Comparison of ENCODE assay signal across 24 mouse cellular contexts in the genomic region with DNA sequence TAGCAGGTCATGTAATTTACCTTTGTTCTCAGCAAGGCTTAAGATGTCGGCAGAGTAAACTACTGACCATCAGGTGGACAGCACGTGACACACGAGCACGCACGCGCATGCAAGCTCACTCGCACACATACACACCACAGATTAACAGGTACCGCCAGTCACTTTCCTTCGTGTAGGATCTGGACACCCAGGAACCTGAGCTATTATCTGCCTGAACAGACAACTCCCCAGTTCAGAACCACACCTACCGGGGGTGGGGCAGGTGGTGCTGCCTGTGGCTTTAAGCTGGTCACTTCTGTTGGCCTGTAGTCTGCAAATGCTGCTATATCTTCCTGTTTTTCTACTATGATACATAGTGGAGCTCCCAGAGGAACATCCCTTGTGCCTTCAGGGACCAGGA. TPM values are rescaled to one million over a fixed set of nuclear protein-coding genes. Genes with fewer than 3 reads are reported as not detected.
DNase-seq lines count a peak whose midpoint lies in the region; ATAC-seq and TF ChIP-seq lines count a peak whose summit lies in the region.
"Had no signal": no experiment of that assay in that cellular context is flagged by ENCODE, and none has a peak within 500 bp of the region (broad histone marks: within the 10 kb centered on the region; RNA-seq: fewer than 3 reads in every experiment).

No protein-coding gene starts in this region.

- peaks cover 47% of the 10 kb centered on the region for H3K36me3 ChIP-seq in heart, embryonic 11.5 days (ENCODE audit: control insufficient read depth, insufficient read depth, low read length)
- H3K36me3 ChIP-seq in liver, embryonic 11.5 days (ENCODE audit: control insufficient read depth, insufficient read depth, low read length) = peaks cover 44% of the 10 kb centered on the region
- peaks cover 51% of the 10 kb centered on the region for H3K36me3 ChIP-seq in liver, postnatal 0 days (replicated peaks; ENCODE audit: insufficient read depth, low read length)
- H3K36me3 ChIP-seq in kidney, embryonic 14.5 days (ENCODE audit: control insufficient read depth, insufficient read depth, low read length) = peaks cover 79% of the 10 kb centered on the region

- ATAC-seq in heart, embryonic 11.5 days (replicated peaks; ENCODE audit: insufficient number of reproducible peaks, low FRiP score, low TSS enrichment) = peak; percentile 83
- peak; percentile 90 for ATAC-seq in liver, embryonic 11.5 days (replicated peaks; ENCODE audit: low FRiP score)
- ATAC-seq in liver, postnatal 0 days = peak; percentile 49
- no peak for ATAC-seq in kidney, embryonic 14.5 days (ENCODE audit: low FRiP score, low TSS enrichment)
- ATAC-seq: forebrain, embryonic 15.5 days had no signal

- H3K4me1 ChIP-seq in heart, embryonic 11.5 days (ENCODE audit: control insufficient read depth, insufficient read depth, low read length) = no peaks in the 10 kb centered on the region
- no peaks in the 10 kb centered on the region; the same call in 1 of the 2 replicates for H3K4me1 ChIP-seq in liver, embryonic 11.5 days (replicated peaks; ENCODE audit: control insufficient read depth, insufficient read depth, low read length)
- no peaks in the 10 kb centered on the region for H3K4me1 ChIP-seq in liver, postnatal 0 days (ENCODE audit: insufficient read depth)
- H3K4me1 ChIP-seq in kidney, embryonic 14.5 days (ENCODE audit: control insufficient read depth, insufficient read depth, low read length) = no peaks in the 10 kb centered on the region
- H3K4me1 ChIP-seq: embryonic facial prominence, embryonic 13.5 days; forebrain, embryonic 15.5 days; hindbrain, embryonic 12.5 days; lung, embryonic 15.5 days had no signal

- TF ChIP-seq CTCF in liver, postnatal 0 days (IDR thresholded peaks at IDR 0.05; ENCODE audit: low read depth) = no peak

- intact Hi-C loops in heart, postnatal 25 days (cut with DNase I) = no loop called here

- 90% methylated on average over 10 of the region's 10 CpGs for WGBS in heart, embryonic 11.5 days (ENCODE audit: insufficient replicate concordance)
- WGBS in liver, embryonic 11.5 days = 76% methylated on average over 10 of the region's 10 CpGs
- WGBS in liver, postnatal 0 days (ENCODE audit: insufficient replicate concordance) = 78% methylated on average over 10 of the region's 10 CpGs
- WGBS in kidney, embryonic 14.5 days = 97% methylated on average over 10 of the region's 10 CpGs

- no peak overlapping the region for H3K9ac ChIP-seq in heart, embryonic 11.5 days (ENCODE audit: low read depth, low read length)
- H3K9ac ChIP-seq in liver, embryonic 11.5 days (ENCODE audit: low read depth, low read length) = no peak overlapping the region
- no peak overlapping the region for H3K9ac ChIP-seq in liver, postnatal 0 days (replicated peaks)
- H3K9ac ChIP-seq in kidney, embryonic 14.5 days (ENCODE audit: low read depth, low read length) = no peak overlapping the region
- H3K9ac ChIP-seq: embryonic facial prominence, embryonic 13.5 days; forebrain, embryonic 15.5 days; hindbrain, embryonic 12.5 days; lung, embryonic 15.5 days had no signal

- no peak for DNase-seq in heart, postnatal 25 days (ENCODE audit: low spot score)
- DNase-seq in liver, embryonic 11.5 days (ENCODE audit: low spot score) = no peak
- DNase-seq in liver, postnatal 0 days = peak; percentile 28
- no peak for DNase-seq in thymus, postnatal 14 days
- DNase-seq in frontal cortex, postnatal 25 days (ENCODE audit: low spot score in 2 of 2) = no peak
- DNase-seq: adrenal gland, adult 2 months; cerebellum, adult 8-10 months; cerebellum, postnatal 36 days; embryo, embryonic 11 days; gastrocnemius, postnatal 25 days; heart, postnatal 10 days; layer of hippocampus, adult 9-11 months; right cerebral cortex, adult 18-20 months; right cerebral cortex, postnatal 4 days; thymus, postnatal 36 days had no signal

- H3K27ac ChIP-seq in heart, embryonic 11.5 days (ENCODE audit: low read depth, low read length) = no peak overlapping the region
- H3K27ac ChIP-seq in liver, embryonic 11.5 days (ENCODE audit: low read depth, low read length) = no peak overlapping the region
- H3K27ac ChIP-seq in liver, postnatal 0 days (ENCODE audit: low read depth) = no peak overlapping the region
- H3K27ac ChIP-seq in kidney, embryonic 14.5 days (ENCODE audit: low read depth, low read length) = no peak overlapping the region
- H3K27ac ChIP-seq: embryonic facial prominence, embryonic 13.5 days; forebrain, embryonic 15.5 days; hindbrain, embryonic 12.5 days; kidney, postnatal 0 days; lung, embryonic 15.5 days; macrophage had no signal

- H3K4me2 ChIP-seq in heart, embryonic 11.5 days = no peak overlapping the region
- no peak overlapping the region for H3K4me2 ChIP-seq in liver, embryonic 11.5 days
- no peak overlapping the region for H3K4me2 ChIP-seq in liver, postnatal 0 days (ENCODE audit: low read depth, low read length)
- H3K4me2 ChIP-seq in kidney, embryonic 14.5 days (replicated peaks; ENCODE audit: low read depth, low read length) = no peak overlapping the region
- H3K4me2 ChIP-seq: embryonic facial prominence, embryonic 13.5 days; forebrain, embryonic 15.5 days; hindbrain, embryonic 12.5 days; lung, embryonic 15.5 days; midbrain, embryonic 11.5 days had no signal

- no peaks in the 10 kb centered on the region for H3K9me3 ChIP-seq in heart, embryonic 11.5 days (replicated peaks; ENCODE audit: control insufficient read depth, low read length)
- H3K9me3 ChIP-seq in liver, embryonic 11.5 days (ENCODE audit: control insufficient read depth, low read length) = no peaks in the 10 kb centered on the region
- no peaks in the 10 kb centered on the region for H3K9me3 ChIP-seq in liver, postnatal 0 days (ENCODE audit: low read length)
- no peaks in the 10 kb centered on the region for H3K9me3 ChIP-seq in kidney, embryonic 14.5 days (ENCODE audit: control insufficient read depth, low read length)
- H3K9me3 ChIP-seq: embryonic facial prominence, embryonic 13.5 days; forebrain, embryonic 15.5 days; hindbrain, embryonic 12.5 days; lung, embryonic 15.5 days had no signal

- no peak overlapping the region for H3K4me3 ChIP-seq in heart, embryonic 11.5 days (ENCODE audit: low read depth, low read length)
- no peak overlapping the region for H3K4me3 ChIP-seq in liver, embryonic 11.5 days (ENCODE audit: low read depth, low read length)
- no peak overlapping the region for H3K4me3 ChIP-seq in liver, postnatal 0 days (ENCODE audit: low read depth, low read length)
- H3K4me3 ChIP-seq in kidney, embryonic 14.5 days (ENCODE audit: low read length) = no peak overlapping the region
- H3K4me3 ChIP-seq: embryonic facial prominence, embryonic 13.5 days; forebrain, embryonic 15.5 days; hindbrain, embryonic 12.5 days; lung, embryonic 15.5 days had no signal

- no peaks in the 10 kb centered on the region for H3K27me3 ChIP-seq in heart, embryonic 11.5 days (ENCODE audit: control insufficient read depth, insufficient read depth, low read length)
- no peaks in the 10 kb centered on the region for H3K27me3 ChIP-seq in liver, embryonic 11.5 days (replicated peaks; ENCODE audit: control insufficient read depth, insufficient read depth, low read length)
- H3K27me3 ChIP-seq in liver, postnatal 0 days (ENCODE audit: insufficient read depth, low read length) = no peaks in the 10 kb centered on the region
- H3K27me3 ChIP-seq in kidney, embryonic 14.5 days (ENCODE audit: control insufficient read depth, insufficient read depth, low read length) = no peaks in the 10 kb centered on the region
- H3K27me3 ChIP-seq: embryonic facial prominence, embryonic 13.5 days; forebrain, embryonic 15.5 days; hindbrain, embryonic 12.5 days; lung, embryonic 15.5 days had no signal

- no peak for TF ChIP-seq EP300 in liver, postnatal 0 days (IDR thresholded peaks at IDR 0.05; ENCODE audit: low read depth)

RNA-seq across cellular contexts. Expression of gene Dlat, which starts 9.1 kb away (rescaled TPM):
- 122 and 144 TPM in 2 replicates for polyA plus RNA-seq in heart, embryonic 11.5 days (2014; fragmentation: Nextera tagmentation; extraction: Ambion mirVana)
- total RNA-seq in heart, postnatal 25 days (2021) = 100 to 1,000 TPM; 436 to 450 TPM
- 77.3 and 83.7 TPM in 2 replicates for polyA plus RNA-seq in liver, embryonic 11.5 days (2014; fragmentation: Nextera tagmentation; extraction: Ambion mirVana)
- polyA plus RNA-seq in liver, postnatal 0 days (2015; fragmentation: Nextera tagmentation; extraction: Ambion mirVana) = 25.5 and 26.1 TPM in 2 replicates
- 48.1 and 60.9 TPM in 2 replicates for polyA plus RNA-seq in kidney, embryonic 14.5 days (2014; fragmentation: Nextera tagmentation; extraction: Ambion mirVana)

RNA-seq across cellular contexts. Expression of gene Nkapd1, which starts 33.2 kb away (rescaled TPM):
- polyA plus RNA-seq in heart, embryonic 11.5 days (2014; fragmentation: Nextera tagmentation; extraction: Ambion mirVana) = 20.2 and 21.3 TPM in 2 replicates
- total RNA-seq in heart, postnatal 25 days (2021) = 10 to 100 TPM; 13.8 to 14.7 TPM
- polyA plus RNA-seq in liver, embryonic 11.5 days (2014; fragmentation: Nextera tagmentation; extraction: Ambion mirVana) = 16.2 and 20.1 TPM in 2 replicates
- polyA plus RNA-seq in liver, postnatal 0 days (2015; fragmentation: Nextera tagmentation; extraction: Ambion mirVana) = 8.3 and 9.2 TPM in 2 replicates
- polyA plus RNA-seq in kidney, embryonic 14.5 days (2014; fragmentation: Nextera tagmentation; extraction: Ambion mirVana) = 28.4 and 28.5 TPM in 2 replicates

RNA-seq across cellular contexts. Expression of gene Pih1d2, which starts 33.4 kb away (rescaled TPM):
- 1.8 and 3.1 TPM in 2 replicates for polyA plus RNA-seq in heart, embryonic 11.5 days (2014; fragmentation: Nextera tagmentation; extraction: Ambion mirVana)
- under 1 TPM; 0.39 to 0.52 TPM for total RNA-seq in heart, postnatal 25 days (2021)
- 3.3 and 4.2 TPM in 2 replicates for polyA plus RNA-seq in liver, embryonic 11.5 days (2014; fragmentation: Nextera tagmentation; extraction: Ambion mirVana)
- polyA plus RNA-seq in liver, postnatal 0 days (2015; fragmentation: Nextera tagmentation; extraction: Ambion mirVana) = 0.51 and 0.73 TPM in 2 replicates
- 6.1 and 8.1 TPM in 2 replicates for polyA plus RNA-seq in kidney, embryonic 14.5 days (2014; fragmentation: Nextera tagmentation; extraction: Ambion mirVana)

RNA-seq across cellular contexts. Expression of gene Timm8b, which starts 46.8 kb away (rescaled TPM):
- 292 and 318 TPM in 2 replicates for polyA plus RNA-seq in heart, embryonic 11.5 days (2014; fragmentation: Nextera tagmentation; extraction: Ambion mirVana)
- total RNA-seq in heart, postnatal 25 days (2021) = 100 to 1,000 TPM; 271 to 273 TPM
- 301 and 312 TPM in 2 replicates for polyA plus RNA-seq in liver, embryonic 11.5 days (2014; fragmentation: Nextera tagmentation; extraction: Ambion mirVana)
- 198 and 212 TPM in 2 replicates for polyA plus RNA-seq in liver, postnatal 0 days (2015; fragmentation: Nextera tagmentation; extraction: Ambion mirVana)
- 301 and 415 TPM in 2 replicates for polyA plus RNA-seq in kidney, embryonic 14.5 days (2014; fragmentation: Nextera tagmentation; extraction: Ambion mirVana)

RNA-seq across cellular contexts. Expression of gene Sdhd, which starts 46.9 kb away (rescaled TPM):
- 572 and 623 TPM in 2 replicates for polyA plus RNA-seq in heart, embryonic 11.5 days (2014; fragmentation: Nextera tagmentation; extraction: Ambion mirVana)
- 100 to 1,000 TPM; 709 to 741 TPM for total RNA-seq in heart, postnatal 25 days (2021)
- 503 and 533 TPM in 2 replicates for polyA plus RNA-seq in liver, embryonic 11.5 days (2014; fragmentation: Nextera tagmentation; extraction: Ambion mirVana)
- 454 and 476 TPM in 2 replicates for polyA plus RNA-seq in liver, postnatal 0 days (2015; fragmentation: Nextera tagmentation; extraction: Ambion mirVana)
- 365 and 387 TPM in 2 replicates for polyA plus RNA-seq in kidney, embryonic 14.5 days (2014; fragmentation: Nextera tagmentation; extraction: Ambion mirVana)
